Mouse (Mus musculus) neural tube, embryonic 12.5 days (tissue): ENCODE measurements around the gene Dctn3. TPM values are rescaled to one million over a fixed set of nuclear protein-coding genes. Genes with fewer than 3 reads are reported as not detected.
"Not testable (repeated sequence)": the region's sequence is repeated elsewhere in the genome, so short reads cannot be mapped to it uniquely, and the experiment has no call there.

Experiments
- ATAC-seq: fragments of 200-750 bp; cut with Nextera tagmentation; 2 replicates; pipeline ENCODE4 v1.8.0; 2017; ENCODE audit warnings: low read depth, mild to moderate bottlenecking, moderate TSS enrichment, moderate library complexity; ENCODE audit not compliant: low FRiP score
- H3K27ac ChIP-seq: fragments of 300-500 bp; sonication (generic); 2 replicates; pipeline ENCODE4 v1.5.1; 2016
- H3K27me3 ChIP-seq: fragments of 300-500 bp; sonication (generic); replicated peaks from 2 replicates; pipeline ENCODE4 v1.6.1; 2016; ENCODE audit warnings: mild to moderate bottlenecking
- H3K36me3 ChIP-seq: fragments of 300-500 bp; sonication (generic); 2 replicates; pipeline ENCODE4 v1.6.1; 2016; ENCODE audit warnings: mild to moderate bottlenecking
- H3K4me1 ChIP-seq: fragments of 300-500 bp; sonication (generic); 2 replicates; pipeline ENCODE4 v1.6.1; 2016
- H3K4me2 ChIP-seq: fragments of 300-500 bp; sonication (generic); replicated peaks from 2 replicates; pipeline ENCODE4 v1.6.1; 2016; ENCODE audit warnings: mild to moderate bottlenecking
- H3K4me3 ChIP-seq: fragments of 300-500 bp; sonication (generic); 2 replicates; pipeline ENCODE4 v1.5.1; 2016
- H3K9ac ChIP-seq: fragments of 300-500 bp; sonication (generic); 2 replicates; pipeline ENCODE4 v1.6.1; 2016; ENCODE audit warnings: mild to moderate bottlenecking
- H3K9me3 ChIP-seq: fragments of 300-500 bp; sonication (generic); 2 replicates; pipeline ENCODE4 v1.6.1; 2016; ENCODE audit warnings: mild to moderate bottlenecking
- WGBS: fragments of 180-500 bp; shearing (Covaris S2); methylation state at CpG from one replicate; pipeline ENCODE4 v1.1.7; 2016; 5-methylcytosine and 5-hydroxymethylcytosine counted together
- polyA plus RNA-seq: library from polyadenylated mRNA; unstranded; fragments of >200 nt; fragmentation: Nextera tagmentation; extraction: Ambion mirVana; gene quantifications from 2 replicates; pipeline ENCODE4 v1.2.1, GENCODE M21; 2016

Gene Dctn3
- polyA plus RNA-seq, 1 experiment from 2014 or later = 225 TPM

DNA sequence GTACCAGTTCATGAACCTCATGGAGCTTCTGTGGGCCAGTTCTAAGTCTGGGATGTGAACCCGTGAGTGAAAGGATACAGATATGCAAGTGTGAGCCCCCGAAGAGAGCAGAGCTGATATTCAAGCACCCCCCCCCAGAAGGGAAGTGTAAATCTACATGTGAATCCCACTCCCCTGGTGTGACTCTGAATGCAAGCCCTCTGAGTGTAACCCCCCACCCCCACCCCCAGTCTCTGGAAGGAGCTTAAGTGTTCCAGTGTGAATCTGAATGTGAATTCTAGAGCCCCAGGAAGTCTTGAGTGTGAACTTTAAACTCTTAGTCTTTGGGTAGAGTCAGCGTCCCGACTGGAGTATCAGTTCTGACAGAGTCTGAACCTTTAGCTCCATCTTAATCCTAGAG lies 29.5 kb downstream of the Dctn3 start:
- not testable (repeated sequence) for H3K27me3 ChIP-seq, H3K9me3 ChIP-seq, H3K36me3 ChIP-seq, ATAC-seq, H3K9ac ChIP-seq, H3K4me1 ChIP-seq, H3K27ac ChIP-seq
- WGBS = 8% methylated on average over 4 of the region's 4 CpGs
- H3K4me2 ChIP-seq = peak overlapping the region; percentile 57
- H3K4me3 ChIP-seq = peak overlapping the region; percentile 11; the same call in 1 of the 2 replicates

DNA sequence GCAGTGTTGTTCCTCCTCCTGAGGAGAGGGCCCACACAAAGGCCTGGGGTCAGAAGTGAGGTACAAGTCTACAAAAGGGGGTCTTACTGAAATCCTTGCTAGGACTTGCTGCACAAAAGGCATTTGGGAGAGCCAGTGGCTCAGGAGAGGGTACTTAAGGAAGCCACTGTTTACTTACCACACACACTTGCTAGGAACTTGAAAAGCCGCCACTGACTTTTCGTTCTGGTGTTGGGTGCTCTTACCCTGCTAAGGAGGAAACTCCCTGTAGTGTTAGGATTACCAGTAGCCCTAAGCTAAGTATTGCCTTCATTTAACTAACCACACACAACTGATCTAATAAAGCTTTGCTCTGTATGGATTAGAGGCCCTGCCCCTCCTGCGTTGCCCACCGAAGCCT lies 33.0 kb downstream of the Dctn3 start:
- H3K4me2 ChIP-seq, ATAC-seq, H3K4me3 ChIP-seq, H3K9ac ChIP-seq, H3K9me3 ChIP-seq, H3K27ac ChIP-seq, H3K27me3 ChIP-seq, H3K36me3 ChIP-seq, H3K4me1 ChIP-seq: not testable (repeated sequence)
- WGBS = no CpG with 5 or more reads among the region's 4 CpGs

DNA sequence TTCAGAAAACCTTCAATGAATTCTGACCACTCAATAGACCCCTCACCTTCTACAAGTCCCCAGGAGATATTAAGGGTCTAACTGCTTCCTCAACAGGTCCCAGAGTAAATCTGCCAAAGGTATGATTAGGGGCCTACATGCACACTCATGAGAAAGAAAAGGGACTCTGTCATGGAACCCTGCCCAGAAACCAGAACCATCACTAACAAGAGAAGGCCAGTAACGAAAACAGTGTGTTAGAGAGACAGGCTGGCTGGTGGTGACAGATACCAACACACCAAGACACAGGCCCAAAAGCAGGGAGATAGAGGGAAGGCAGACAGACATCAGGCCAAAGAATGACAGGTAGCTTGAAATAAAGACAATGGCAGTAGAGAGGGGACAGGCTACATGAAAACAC lies 34.4 kb downstream of the Dctn3 start:
- not testable (repeated sequence) for H3K27ac ChIP-seq, H3K9me3 ChIP-seq, H3K36me3 ChIP-seq, H3K9ac ChIP-seq, H3K4me2 ChIP-seq, ATAC-seq, H3K4me3 ChIP-seq, H3K27me3 ChIP-seq
- peaks cover 13% of the 10 kb centered on the region for H3K4me1 ChIP-seq
- whole genome bisulfite sequencing = 64% methylated on average over 1 of the region's 1 CpGs

DNA sequence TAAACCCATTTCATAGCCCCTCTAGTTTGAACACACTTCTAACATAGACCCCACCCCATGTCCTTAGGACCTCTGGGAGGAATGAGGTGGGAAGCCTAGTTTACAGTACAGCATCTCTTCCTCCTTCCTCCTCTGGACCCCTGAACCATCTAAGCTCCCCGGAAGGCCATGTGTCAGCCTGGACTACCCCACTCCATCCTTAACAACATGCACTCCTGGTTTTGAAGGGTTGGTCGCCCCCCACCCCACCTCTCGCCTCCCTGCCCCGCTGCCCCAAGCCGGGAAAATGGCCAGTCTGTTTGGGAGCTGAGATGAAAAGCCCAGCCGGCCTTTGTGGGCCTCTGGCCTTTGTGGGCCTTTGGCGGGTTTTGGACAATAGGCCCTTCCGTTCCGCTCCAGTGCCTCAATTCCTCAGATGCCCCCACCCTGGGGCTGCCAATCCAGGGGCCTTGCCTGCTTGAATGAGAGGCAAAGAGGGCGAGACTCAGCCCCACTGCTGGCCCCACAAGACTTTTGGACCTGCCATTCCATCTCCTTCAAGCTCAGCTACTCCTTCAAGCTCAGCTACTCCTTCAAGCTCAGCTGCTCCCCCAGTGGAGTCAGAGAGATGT lies 37.0 kb downstream of the Dctn3 start:
- H3K9ac ChIP-seq, H3K4me2 ChIP-seq, H3K4me3 ChIP-seq, H3K27ac ChIP-seq, H3K9me3 ChIP-seq, H3K36me3 ChIP-seq, ATAC-seq, H3K27me3 ChIP-seq: not testable (repeated sequence)
- 10% methylated on average over 10 of the region's 10 CpGs for WGBS
- H3K4me1 ChIP-seq = peaks cover 26% of the 10 kb centered on the region

DNA sequence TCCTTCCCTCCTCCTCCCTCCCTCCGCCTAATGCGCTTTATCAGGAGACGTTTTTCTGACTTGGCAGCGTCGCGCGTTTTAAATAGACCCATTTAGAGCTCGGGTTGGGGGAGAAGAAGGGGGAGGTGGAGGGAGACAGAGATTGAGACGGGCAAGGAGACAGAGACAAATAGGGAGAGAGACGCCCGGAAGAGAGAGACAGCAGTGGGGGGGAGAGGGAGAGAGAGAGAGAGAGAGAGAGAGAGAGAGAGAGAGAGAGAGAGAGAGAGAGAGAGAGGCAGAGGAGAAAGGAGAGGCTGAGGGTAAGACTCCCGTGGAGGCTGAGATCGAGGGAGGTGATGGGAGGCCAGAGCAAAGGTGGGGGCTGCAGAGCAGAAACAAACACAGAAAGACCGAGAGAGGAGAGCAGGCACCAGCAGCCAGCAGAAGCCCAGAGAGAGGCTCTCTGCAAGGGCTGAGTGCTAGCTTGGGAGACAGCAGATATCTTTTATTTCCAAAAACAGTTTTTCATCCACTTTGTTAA lies 38.0 kb downstream of the Dctn3 start:
- under 1% methylated on average over 13 of the region's 14 CpGs for WGBS
- peak overlapping the region; percentile 32; the same call in 1 of the 2 replicates for H3K4me2 ChIP-seq
- not testable (repeated sequence) for H3K9me3 ChIP-seq, H3K36me3 ChIP-seq, H3K4me3 ChIP-seq, H3K27ac ChIP-seq, H3K9ac ChIP-seq, H3K27me3 ChIP-seq
- H3K4me1 ChIP-seq = peaks cover 34% of the 10 kb centered on the region
- peak; percentile 25; the same call in 1 of the 2 replicates for ATAC-seq

DNA sequence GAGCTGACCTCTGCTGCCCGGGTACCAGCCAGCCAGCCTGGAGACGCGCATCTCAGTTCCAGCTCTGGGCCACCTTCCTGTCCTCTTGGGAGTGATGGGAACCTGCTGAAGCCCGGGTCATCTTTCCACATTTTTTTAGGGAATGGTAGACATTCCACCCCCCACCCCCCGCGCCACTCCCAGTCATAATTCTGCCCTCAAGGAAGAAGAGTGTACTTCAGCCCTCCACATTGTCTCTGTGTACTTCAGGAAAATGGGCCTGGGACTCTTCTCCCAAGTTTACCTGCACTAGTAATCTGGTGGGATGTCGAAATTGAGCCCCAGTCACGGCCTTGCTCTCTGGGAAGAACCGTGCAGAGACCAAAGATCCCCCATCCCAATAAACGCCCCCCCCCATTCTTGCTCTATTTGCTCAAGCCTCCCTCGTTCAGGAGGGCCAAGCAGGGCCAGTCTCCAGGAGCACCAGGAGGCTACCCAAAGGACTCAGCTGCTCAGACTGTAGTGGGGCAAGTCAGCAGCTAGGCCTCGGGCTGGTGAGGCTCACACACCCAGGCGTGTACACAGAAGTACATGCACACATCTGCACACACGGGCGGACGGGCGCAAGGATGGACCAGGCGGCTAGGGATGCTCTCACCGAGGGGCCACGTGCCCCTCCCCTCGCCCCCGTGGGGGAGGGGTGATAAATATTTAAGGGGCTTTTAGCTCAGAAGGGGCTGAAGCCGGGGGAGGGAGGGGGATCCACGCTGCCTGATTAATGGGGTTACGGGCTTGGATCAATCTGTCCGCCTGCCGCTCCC lies 38.6 kb downstream of the Dctn3 start:
- peaks cover 41% of the 10 kb centered on the region for H3K4me1 ChIP-seq
- H3K4me3 ChIP-seq, H3K9me3 ChIP-seq, H3K36me3 ChIP-seq, H3K9ac ChIP-seq, H3K27me3 ChIP-seq: not testable (repeated sequence)
- ATAC-seq = peak; percentile 68
- H3K27ac ChIP-seq = peak overlapping the region; percentile 53; the same call in 1 of the 2 replicates
- WGBS = under 1% methylated on average over 24 of the region's 27 CpGs
- peak overlapping the region; percentile 38 for H3K4me2 ChIP-seq

DNA sequence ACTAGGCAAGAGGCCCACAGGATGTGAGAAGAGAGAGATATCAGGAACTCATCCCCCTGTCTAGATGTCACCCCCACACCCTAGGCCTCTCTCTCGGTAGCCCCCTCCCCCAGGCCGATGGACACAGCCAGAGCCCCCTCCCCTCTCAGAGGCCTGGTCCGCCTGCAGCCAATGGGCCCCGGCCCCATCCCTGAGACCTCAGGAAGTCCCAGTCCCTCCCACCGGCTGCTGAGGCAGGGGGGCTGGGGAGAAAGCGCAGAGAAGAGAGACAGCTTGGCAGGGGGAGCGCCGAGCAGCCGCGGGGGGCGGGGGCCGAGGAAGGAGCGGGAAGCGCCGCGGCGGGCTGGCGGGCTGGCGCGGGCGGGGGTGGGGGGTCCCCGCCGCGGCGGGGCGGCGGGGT lies 39.7 kb downstream of the Dctn3 start:
- 0% methylated on average over 3 of the region's 27 CpGs for WGBS

DNA sequence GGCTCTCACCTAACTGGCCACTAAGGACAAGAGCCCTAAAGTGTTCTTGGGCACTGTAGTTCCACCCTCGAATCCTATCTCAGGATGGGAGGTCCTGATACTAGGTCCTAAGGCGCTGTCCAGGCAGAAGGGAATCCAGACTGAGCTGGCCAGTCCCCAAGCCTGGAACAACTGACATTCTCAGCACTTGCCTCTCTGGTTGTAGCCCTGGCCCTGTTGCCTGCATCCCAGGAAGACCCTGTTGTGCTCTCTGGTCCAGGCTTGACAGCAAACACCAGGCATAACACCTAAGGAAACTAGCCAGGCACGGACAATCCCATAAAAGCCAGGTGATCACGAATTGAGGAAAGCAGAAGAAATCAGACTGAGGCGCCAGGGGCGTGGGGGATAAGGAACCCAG lies 40.2 kb downstream of the Dctn3 start:
- Histone ChIP-seq H3K27ac (peak overlapping the region; percentile 1; the same call in 1 of the 2 replicates), H3K4me3 (no peak overlapping the region), H3K9me3 (no peaks in the 10 kb centered on the region), H3K4me1 (peaks cover 54% of the 10 kb centered on the region), H3K9ac (no peak overlapping the region), H3K4me2 (peak overlapping the region; percentile 47), H3K36me3 (peaks cover 9% of the 10 kb centered on the region; the same call in 1 of the 2 replicates), H3K27me3 (no peaks in the 10 kb centered on the region)
- WGBS = 32% methylated on average over 6 of the region's 6 CpGs
- ATAC-seq = no peak

More for the DNA sequence above, 39.7 kb downstream of the Dctn3 start:
- not testable (repeated sequence) for H3K27ac ChIP-seq, H3K27me3 ChIP-seq, H3K9me3 ChIP-seq, H3K36me3 ChIP-seq
- Histone ChIP-seq H3K4me2 (peak overlapping the region; percentile 47), H3K4me3 (peak overlapping the region; percentile 16; the same call in 1 of the 2 replicates), H3K4me1 (peaks cover 50% of the 10 kb centered on the region), H3K9ac (0 out of 2 replicates have a peak overlapping the region, but pooled peaks have one; percentile 40)
- ATAC-seq = peak; percentile 14; the same call in 1 of the 2 replicates

DNA sequence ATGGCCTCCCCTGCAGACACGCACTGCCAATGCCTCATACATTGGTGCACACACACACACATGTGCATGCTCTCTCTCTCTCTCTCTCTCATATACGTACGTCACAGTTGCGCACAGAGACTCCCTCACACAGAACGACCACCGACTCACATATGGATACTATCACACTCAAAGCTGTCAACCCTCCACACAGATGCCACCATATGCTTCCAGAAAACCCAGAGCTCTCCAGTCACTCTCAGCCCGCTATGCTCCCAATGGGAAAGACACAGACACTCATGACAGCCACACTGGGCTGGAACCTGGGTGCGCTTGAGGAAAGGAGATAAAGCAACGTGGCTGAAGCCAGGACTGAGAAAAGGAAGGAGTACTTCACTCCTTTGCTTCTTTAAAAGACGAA lies 41.0 kb downstream of the Dctn3 start:
- Histone ChIP-seq H3K4me2 (no peak overlapping the region), H3K4me1 (peaks cover 63% of the 10 kb centered on the region), H3K9ac (0 out of 2 replicates have a peak overlapping the region, but pooled peaks have one; percentile 33), H3K36me3 (peaks cover 9% of the 10 kb centered on the region; the same call in 1 of the 2 replicates), H3K27ac (no peak overlapping the region), H3K9me3 (no peaks in the 10 kb centered on the region), H3K27me3 (no peaks in the 10 kb centered on the region), H3K4me3 (no peak overlapping the region)
- no peak for ATAC-seq
- 81% methylated on average over 10 of the region's 10 CpGs for WGBS

DNA sequence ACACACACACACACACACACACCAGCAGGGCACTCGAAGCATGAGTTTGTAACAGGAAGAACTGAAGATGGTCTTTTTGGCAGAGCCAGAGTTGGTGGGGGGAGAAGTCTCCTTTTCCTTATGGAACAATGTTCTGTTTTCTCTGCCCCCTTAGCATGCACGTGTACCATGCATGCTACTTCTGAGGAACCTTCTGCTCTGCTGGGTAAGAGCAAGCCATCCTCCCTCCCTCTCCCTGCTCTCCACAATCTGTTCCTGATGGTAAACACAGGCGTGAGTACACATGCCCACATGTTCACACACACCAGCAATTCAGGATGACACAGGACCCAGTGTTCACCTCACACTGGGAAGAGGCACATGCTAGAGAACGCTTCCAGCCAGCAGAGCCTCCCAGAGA lies 41.8 kb downstream of the Dctn3 start:
- no peak overlapping the region for H3K27ac ChIP-seq

DNA sequence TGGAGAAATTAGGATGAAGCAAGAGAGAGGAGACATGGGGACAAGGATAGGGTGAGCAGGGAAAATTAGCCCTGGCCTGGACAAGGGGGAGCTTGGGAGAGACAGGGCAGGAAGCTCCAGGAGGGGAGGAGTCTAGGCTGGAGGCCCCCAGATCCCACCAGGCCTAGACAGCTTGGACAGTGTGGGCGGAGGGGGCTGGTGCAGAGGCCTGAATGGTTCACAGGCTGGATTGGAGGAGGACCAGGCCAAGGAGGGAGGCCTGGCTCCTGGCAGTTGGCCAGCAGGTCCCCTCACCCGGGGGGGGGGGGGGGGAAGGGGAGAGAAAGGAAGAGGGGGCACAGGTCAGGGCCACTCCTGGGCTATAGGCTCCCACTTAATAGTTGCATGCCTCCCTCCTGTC lies 43.7 kb downstream of the Dctn3 start:
- ATAC-seq = no peak
- Histone ChIP-seq H3K4me3 (no peak overlapping the region), H3K27me3 (no peaks in the 10 kb centered on the region), H3K9ac (no peak overlapping the region), H3K36me3 (peaks cover 15% of the 10 kb centered on the region; the same call in 1 of the 2 replicates), H3K4me2 (0 out of 2 replicates have a peak overlapping the region, but pooled peaks have one; percentile 7), H3K4me1 (peaks cover 82% of the 10 kb centered on the region), H3K9me3 (no peaks in the 10 kb centered on the region), H3K27ac (no peak overlapping the region)
- WGBS = 40% methylated on average over 1 of the region's 2 CpGs

More for the DNA sequence above, 41.8 kb downstream of the Dctn3 start:
- Histone ChIP-seq H3K36me3 (peaks cover 9% of the 10 kb centered on the region; the same call in 1 of the 2 replicates), H3K27me3 (no peaks in the 10 kb centered on the region), H3K9me3 (no peaks in the 10 kb centered on the region), H3K4me3 (no peak overlapping the region), H3K4me2 (no peak overlapping the region), H3K9ac (no peak overlapping the region), H3K4me1 (peaks cover 67% of the 10 kb centered on the region)
- no peak for ATAC-seq
- WGBS = 65% methylated on average over 4 of the region's 4 CpGs

DNA sequence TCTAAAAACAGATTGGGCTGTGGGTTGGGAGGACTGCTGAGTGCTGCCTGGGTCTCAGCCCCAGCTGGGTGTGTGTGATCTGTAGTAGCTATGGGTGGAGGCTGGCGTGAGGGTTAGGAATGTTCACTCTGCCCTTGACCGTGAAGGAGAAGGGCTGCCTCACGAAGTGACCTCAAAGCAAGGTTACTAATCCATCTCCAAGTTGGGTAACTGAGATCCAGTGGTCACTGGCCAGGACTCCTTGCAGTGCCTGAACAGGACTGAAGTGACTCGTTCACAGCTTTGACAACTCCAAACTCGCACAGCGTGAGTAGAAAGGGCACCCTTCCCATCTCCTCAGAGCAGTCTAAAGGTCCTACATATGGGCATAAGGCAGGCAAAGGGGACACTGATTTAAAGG lies 44.1 kb downstream of the Dctn3 start:
- Histone ChIP-seq H3K4me3 (no peak overlapping the region), H3K27me3 (no peaks in the 10 kb centered on the region), H3K9ac (no peak overlapping the region), H3K4me1 (peaks cover 82% of the 10 kb centered on the region), H3K9me3 (no peaks in the 10 kb centered on the region), H3K4me2 (no peak overlapping the region), H3K27ac (no peak overlapping the region), H3K36me3 (peaks cover 15% of the 10 kb centered on the region; the same call in 1 of the 2 replicates)
- WGBS = 79% methylated on average over 6 of the region's 6 CpGs
- ATAC-seq = no peak
